Mouse (Mus musculus) testis, adult 2 months (tissue): ENCODE results near the gene Ppil1. TPM values are rescaled to one million over a fixed set of nuclear protein-coding genes. Genes with fewer than 3 reads are reported as not detected.

Experiments
- H3K27ac ChIP-seq: fragments of 200-500 bp; 2 replicates; pipeline ENCODE4 v1.5.1; 2012; ENCODE audit warnings: low read depth, low read length; ENCODE audit not compliant: control insufficient read depth, insufficient read depth
- H3K27me3 ChIP-seq: fragments of 200-500 bp; 2 replicates; pipeline ENCODE4 v1.6.1; 2012; ENCODE audit warnings: mild to moderate bottlenecking, low read length, moderate library complexity; ENCODE audit not compliant: control insufficient read depth, insufficient read depth
- H3K36me3 ChIP-seq: fragments of 200-500 bp; 2 replicates; pipeline ENCODE4 v1.6.1; 2012; ENCODE audit warnings: mild to moderate bottlenecking, low read length; ENCODE audit not compliant: control insufficient read depth, insufficient read depth
- H3K4me1 ChIP-seq: fragments of 200-500 bp; 2 replicates; pipeline ENCODE4 v1.6.1; 2012; ENCODE audit warnings: low read length; ENCODE audit not compliant: control insufficient read depth, insufficient read depth
- H3K4me3 ChIP-seq: fragments of 200-500 bp; 2 replicates; pipeline ENCODE4 v1.5.1; 2012; ENCODE audit warnings: low read depth, mild to moderate bottlenecking, low read length, moderate library complexity, mixed read lengths; ENCODE audit not compliant: control insufficient read depth
- CTCF ChIP-seq: fragments of 200-500 bp; IDR thresholded peaks from 2 replicates; pipeline ENCODE4 v1.5.1; 2012; ENCODE audit warnings: low read depth, mild to moderate bottlenecking, inconsistent platforms, low read length, moderate library complexity; ENCODE audit not compliant: control insufficient read depth, insufficient read depth, insufficient replicate concordance
- POLR2A ChIP-seq: fragments of 200-500 bp; IDR thresholded peaks from 2 replicates; pipeline ENCODE4 v1.6.1; 2012; ENCODE audit warnings: low read depth, mild to moderate bottlenecking, inconsistent platforms, low read length, moderate library complexity; ENCODE audit not compliant: control insufficient read depth
- polyA plus RNA-seq: library from polyadenylated mRNA; depleted of rRNA; stranded (reverse); fragments of >200 nt; gene quantifications from 2 replicates; pipeline ENCODE4 v1.2.3, GENCODE M21; 2012; rRNA removed

Ppil1 gene
- polyA plus RNA-seq, result 12.2 and 13.1 TPM in 2 replicates

GRCm38 (mm10) chr17:29263840-29264633 lies at the start of gene Ppil1:
Gene Ppil1, minus strand, starts transcription at chr17:29264186.
- no peaks in the 10 kb centered on the region for H3K27me3 ChIP-seq
- TF ChIP-seq POLR2A, result peak; percentile 64
- TF ChIP-seq CTCF, result no peak
- peaks cover 7% of the 10 kb centered on the region for H3K4me1 ChIP-seq
- no peaks in the 10 kb centered on the region for H3K36me3 ChIP-seq
- H3K4me3 ChIP-seq, result peak within 1 kb of the TSS; percentile 97
- peak within 1 kb of the TSS; percentile 89 for H3K27ac ChIP-seq

GRCm38 (mm10) chr17:29313300-29313699 lies 49.3 kb upstream of the Ppil1 start:
- no peaks in the 10 kb centered on the region for H3K36me3 ChIP-seq
- no peak overlapping the region for H3K4me3 ChIP-seq
- H3K27me3 ChIP-seq, result no peaks in the 10 kb centered on the region
- H3K27ac ChIP-seq, result no peak overlapping the region
- no peaks in the 10 kb centered on the region for H3K4me1 ChIP-seq
- TF ChIP-seq POLR2A (no peak), CTCF (no peak)

- Histone ChIP-seq H3K27me3 (no peaks in the 10 kb centered on the region), H3K4me1 (no peaks in the 10 kb centered on the region), H3K4me3 (no peak overlapping the region), H3K27ac (no peak overlapping the region), H3K36me3 (no peaks in the 10 kb centered on the region)
- TF ChIP-seq POLR2A, result no peak
These were observed 48.1 kb upstream of the Ppil1 start for GRCm38 (mm10) chr17:29312082-29312481.

- Histone ChIP-seq H3K4me1 (no peaks in the 10 kb centered on the region), H3K4me3 (no peak overlapping the region), H3K27me3 (no peaks in the 10 kb centered on the region), H3K27ac (no peak overlapping the region), H3K36me3 (no peaks in the 10 kb centered on the region)
- TF ChIP-seq POLR2A, result no peak
- TF ChIP-seq CTCF, result no peak
These were observed 47.6 kb upstream of the Ppil1 start for GRCm38 (mm10) chr17:29311602-29312001.

- Histone ChIP-seq H3K4me1 (no peaks in the 10 kb centered on the region; the same call in 1 of the 2 replicates), H3K27me3 (no peaks in the 10 kb centered on the region), H3K27ac (no peak overlapping the region), H3K36me3 (no peaks in the 10 kb centered on the region), H3K4me3 (no peak overlapping the region)
- no peak for TF ChIP-seq CTCF
These were observed 46.2 kb upstream of the Ppil1 start for GRCm38 (mm10) chr17:29310056-29310623.

- Histone ChIP-seq H3K4me1 (no peaks in the 10 kb centered on the region; the same call in 1 of the 2 replicates), H3K36me3 (no peaks in the 10 kb centered on the region), H3K27me3 (no peaks in the 10 kb centered on the region), H3K27ac (no peak overlapping the region), H3K4me3 (no peak overlapping the region)
- no peak for TF ChIP-seq POLR2A
- TF ChIP-seq CTCF, result no peak
These were observed 41.9 kb upstream of the Ppil1 start for GRCm38 (mm10) chr17:29305871-29306270.

- no peak overlapping the region for H3K27ac ChIP-seq
- no peaks in the 10 kb centered on the region for H3K27me3 ChIP-seq
- peak overlapping the region; percentile 56 for H3K4me3 ChIP-seq
- no peaks in the 10 kb centered on the region; the same call in 1 of the 2 replicates for H3K4me1 ChIP-seq
- no peak for TF ChIP-seq POLR2A
- TF ChIP-seq CTCF, result no peak
- H3K36me3 ChIP-seq, result no peaks in the 10 kb centered on the region
These were observed 41.2 kb upstream of the Ppil1 start for GRCm38 (mm10) chr17:29305058-29305806.
